Mouse (Mus musculus): ENCODE results near the gene Cacna1e. TPM values are rescaled to one million over a fixed set of nuclear protein-coding genes. Genes with fewer than 3 reads are reported as not detected.

The Cacna1e gene
- polyA plus RNA-seq, 1 experiment from 2014 or later, result 0.39 TPM

- H3K4me1 ChIP-seq (replicated peaks; ENCODE audit: control insufficient read depth, insufficient read depth), result no peaks in the 10 kb centered on the region
- no peak overlapping the region for H3K27ac ChIP-seq (replicated peaks)
- DNase-seq (ENCODE audit: low spot score) (no peak), ATAC-seq (ENCODE audit: low FRiP score, low TSS enrichment) (no peak)
- H3K9ac ChIP-seq (ENCODE audit: low read length), result no peak overlapping the region
- no peaks in the 10 kb centered on the region for H3K27me3 ChIP-seq (ENCODE audit: control insufficient read depth, insufficient read depth, low read length)
- WGBS, result 57% methylated on average over 7 of the region's 7 CpGs
- H3K36me3 ChIP-seq (ENCODE audit: control insufficient read depth, insufficient read depth, low read length), result no peaks in the 10 kb centered on the region
- no peaks in the 10 kb centered on the region for H3K9me3 ChIP-seq (ENCODE audit: control insufficient read depth, low read length)
- TF ChIP-seq EP300 (optimal IDR thresholded peaks at IDR 0.05), result no peak
- no peak for TF ChIP-seq CTCF (IDR thresholded peaks at IDR 0.05; ENCODE audit: low read depth)
- H3K4me3 ChIP-seq (ENCODE audit: low read depth, low read length), result no peak overlapping the region
- H3K4me2 ChIP-seq (replicated peaks; ENCODE audit: low read depth), result no peak overlapping the region
Observed at GRCm38 (mm10) chr1:154615759-154616158, 268.5 kb downstream of the Cacna1e start.

GRCm38 (mm10) chr1:154608516-154608915 lies 275.8 kb downstream of the Cacna1e start:
- 68% methylated on average over 4 of the region's 4 CpGs for WGBS
- H3K9ac ChIP-seq (ENCODE audit: low read length), result no peak overlapping the region
- H3K36me3 ChIP-seq (ENCODE audit: control insufficient read depth, insufficient read depth, low read length), result no peaks in the 10 kb centered on the region
- H3K4me2 ChIP-seq (replicated peaks; ENCODE audit: low read depth), result no peak overlapping the region
- DNase-seq (ENCODE audit: low spot score) (no peak), ATAC-seq (ENCODE audit: low FRiP score, low TSS enrichment) (no peak)
- no peak overlapping the region for H3K27ac ChIP-seq (replicated peaks)
- no peaks in the 10 kb centered on the region for H3K9me3 ChIP-seq (ENCODE audit: control insufficient read depth, low read length)
- no peak overlapping the region for H3K4me3 ChIP-seq (ENCODE audit: low read depth, low read length)
- no peaks in the 10 kb centered on the region for H3K4me1 ChIP-seq (replicated peaks; ENCODE audit: control insufficient read depth, insufficient read depth)
- no peak for TF ChIP-seq CTCF (IDR thresholded peaks at IDR 0.05; ENCODE audit: low read depth)
- TF ChIP-seq EP300 (optimal IDR thresholded peaks at IDR 0.05), result no peak
- H3K27me3 ChIP-seq (ENCODE audit: control insufficient read depth, insufficient read depth, low read length), result no peaks in the 10 kb centered on the region

GRCm38 (mm10) chr1:154607406-154607805 lies 276.9 kb downstream of the Cacna1e start:
- Histone ChIP-seq H3K4me3 (ENCODE audit: low read depth, low read length) (no peak overlapping the region), H3K27me3 (ENCODE audit: control insufficient read depth, insufficient read depth, low read length) (no peaks in the 10 kb centered on the region), H3K4me1 (replicated peaks; ENCODE audit: control insufficient read depth, insufficient read depth) (no peaks in the 10 kb centered on the region), H3K9ac (ENCODE audit: low read length) (no peak overlapping the region), H3K4me2 (replicated peaks; ENCODE audit: low read depth) (no peak overlapping the region), H3K36me3 (ENCODE audit: control insufficient read depth, insufficient read depth, low read length) (no peaks in the 10 kb centered on the region), H3K27ac (replicated peaks) (no peak overlapping the region), H3K9me3 (ENCODE audit: control insufficient read depth, low read length) (no peaks in the 10 kb centered on the region)
- no peak for ATAC-seq (ENCODE audit: low FRiP score, low TSS enrichment)
- TF ChIP-seq EP300 (optimal IDR thresholded peaks at IDR 0.05) (no peak), CTCF (IDR thresholded peaks at IDR 0.05; ENCODE audit: low read depth) (no peak)
- 47% methylated on average over 3 of the region's 3 CpGs for WGBS
- no peak for DNase-seq (ENCODE audit: low spot score)

GRCm38 (mm10) chr1:154605601-154606000 lies 278.7 kb downstream of the Cacna1e start:
- Histone ChIP-seq H3K9ac (ENCODE audit: low read length) (no peak overlapping the region), H3K4me1 (replicated peaks; ENCODE audit: control insufficient read depth, insufficient read depth) (no peaks in the 10 kb centered on the region)
- WGBS, result 89% methylated on average over 2 of the region's 2 CpGs

GRCm38 (mm10) chr1:154603781-154604180 lies 280.5 kb downstream of the Cacna1e start:
- H3K9ac ChIP-seq (ENCODE audit: low read length), result no peak overlapping the region
- no peak overlapping the region for H3K4me2 ChIP-seq (replicated peaks; ENCODE audit: low read depth)
- no peak overlapping the region for H3K4me3 ChIP-seq (ENCODE audit: low read depth, low read length)
- no peaks in the 10 kb centered on the region for H3K4me1 ChIP-seq (replicated peaks; ENCODE audit: control insufficient read depth, insufficient read depth)
- DNase-seq (ENCODE audit: low spot score) (no peak), ATAC-seq (ENCODE audit: low FRiP score, low TSS enrichment) (no peak)
- no peaks in the 10 kb centered on the region for H3K36me3 ChIP-seq (ENCODE audit: control insufficient read depth, insufficient read depth, low read length)
- H3K9me3 ChIP-seq (ENCODE audit: control insufficient read depth, low read length), result no peaks in the 10 kb centered on the region
- H3K27ac ChIP-seq (replicated peaks), result no peak overlapping the region
- no peak for TF ChIP-seq CTCF (IDR thresholded peaks at IDR 0.05; ENCODE audit: low read depth)
- TF ChIP-seq EP300 (optimal IDR thresholded peaks at IDR 0.05), result no peak
- H3K27me3 ChIP-seq (ENCODE audit: control insufficient read depth, insufficient read depth, low read length), result no peaks in the 10 kb centered on the region

More at GRCm38 (mm10) chr1:154605601-154606000, 278.7 kb downstream of the Cacna1e start:
- Histone ChIP-seq H3K4me2 (replicated peaks; ENCODE audit: low read depth) (no peak overlapping the region), H3K27ac (replicated peaks) (no peak overlapping the region), H3K36me3 (ENCODE audit: control insufficient read depth, insufficient read depth, low read length) (no peaks in the 10 kb centered on the region), H3K4me3 (ENCODE audit: low read depth, low read length) (no peak overlapping the region), H3K27me3 (ENCODE audit: control insufficient read depth, insufficient read depth, low read length) (no peaks in the 10 kb centered on the region), H3K9me3 (ENCODE audit: control insufficient read depth, low read length) (no peaks in the 10 kb centered on the region)
- DNase-seq (ENCODE audit: low spot score) (no peak), ATAC-seq (ENCODE audit: low FRiP score, low TSS enrichment) (no peak)
- TF ChIP-seq EP300 (optimal IDR thresholded peaks at IDR 0.05) (no peak), CTCF (IDR thresholded peaks at IDR 0.05; ENCODE audit: low read depth) (no peak)

- Histone ChIP-seq H3K4me3 (ENCODE audit: low read depth, low read length) (no peak overlapping the region), H3K36me3 (ENCODE audit: control insufficient read depth, insufficient read depth, low read length) (no peaks in the 10 kb centered on the region), H3K27ac (replicated peaks) (no peak overlapping the region), H3K4me2 (replicated peaks; ENCODE audit: low read depth) (no peak overlapping the region), H3K9me3 (ENCODE audit: control insufficient read depth, low read length) (no peaks in the 10 kb centered on the region), H3K4me1 (replicated peaks; ENCODE audit: control insufficient read depth, insufficient read depth) (no peaks in the 10 kb centered on the region), H3K9ac (ENCODE audit: low read length) (no peak overlapping the region), H3K27me3 (ENCODE audit: control insufficient read depth, insufficient read depth, low read length) (no peaks in the 10 kb centered on the region)
- no peak for DNase-seq (ENCODE audit: low spot score)
- WGBS, result 94% methylated on average over 1 of the region's 1 CpGs
- TF ChIP-seq CTCF (IDR thresholded peaks at IDR 0.05; ENCODE audit: low read depth) (no peak), EP300 (optimal IDR thresholded peaks at IDR 0.05) (no peak)
- no peak for ATAC-seq (ENCODE audit: low FRiP score, low TSS enrichment)
Observed at GRCm38 (mm10) chr1:154602531-154602930, 281.8 kb downstream of the Cacna1e start.
